Mouse (Mus musculus) kidney, adult 2 months (tissue): ENCODE measurements around the gene Rfx5.
"Not testable (repeated sequence)": the region's sequence is repeated elsewhere in the genome, so short reads cannot be mapped to it uniquely, and the experiment has no call there.

Experiments used
- CTCF ChIP-seq: fragments of 200-500 bp; conservative IDR thresholded peaks from 2 replicates; pipeline ENCODE4 v1.5.1; 2011; ENCODE audit warnings: low read depth, mild to moderate bottlenecking, control low read depth, low read length, moderate library complexity, mixed read lengths; ENCODE audit not compliant: insufficient read depth, insufficient read length
- POLR2A ChIP-seq: fragments of 200-500 bp; IDR thresholded peaks from one replicate; pipeline ENCODE4 v1.6.1; 2011; ENCODE audit warnings: low read depth, low read length, control low read depth

GRCm38 (mm10) chr3:94933604-94934003 is 20.3 kb upstream of the Rfx5 start:
- TF ChIP-seq POLR2A, CTCF: not testable (repeated sequence)
